Mouse (Mus musculus) testis, adult 2 months (tissue): ENCODE data around the gene Serpina1e. TPM values are rescaled to one million over a fixed set of nuclear protein-coding genes. Genes with fewer than 3 reads are reported as not detected.

Experiments
- polyA plus RNA-seq: library from polyadenylated mRNA; depleted of rRNA; stranded (reverse); fragments of >200 nt; gene quantifications from 2 replicates; pipeline ENCODE4 v1.2.3, GENCODE M21; 2012; rRNA removed

The Serpina1e gene
- polyA plus RNA-seq, 1 experiment = 0.67 TPM

Other genes starting within 250 kb of the Serpina1e start
- gene Serpina1d, start 185.4 kb downstream of the Serpina1e start, polyA plus RNA-seq = 0.17 and 0.48 TPM in 2 replicates
- 0.51 and 1.4 TPM in 2 replicates for gene Serpina1b, start 128.6 kb downstream of the Serpina1e start, polyA plus RNA-seq
- 1.8 and 2.4 TPM in 2 replicates for gene Serpina1a, start 95.4 kb downstream of the Serpina1e start, polyA plus RNA-seq
- 0.84 and 0.85 TPM in 2 replicates for gene Serpina1c, start 54.1 kb downstream of the Serpina1e start, polyA plus RNA-seq
- not detected in 2 replicates for gene Serpina11, start 31.0 kb upstream of the Serpina1e start, polyA plus RNA-seq
- 0.91 and 1.0 TPM in 2 replicates for gene Serpina9, start 54.8 kb upstream of the Serpina1e start, polyA plus RNA-seq
- gene Serpina12, start 85.5 kb upstream of the Serpina1e start, polyA plus RNA-seq = not detected in 2 replicates
- 29.7 and 50.2 TPM in 2 replicates for gene Serpina5, start 142.1 kb upstream of the Serpina1e start, polyA plus RNA-seq
- 12.3 and 25.2 TPM in 2 replicates for gene Serpina3a, start 153.7 kb upstream of the Serpina1e start, polyA plus RNA-seq
- gene Serpina3b, start 169.0 kb upstream of the Serpina1e start, polyA plus RNA-seq = 0.76 and 1.4 TPM in 2 replicates
- gene Serpina3c, start 194.9 kb upstream of the Serpina1e start, polyA plus RNA-seq = 3.3 and 5.6 TPM in 2 replicates